Mouse (Mus musculus): ENCODE measurements at regions not wholly inside any gene's neighbourhood (a gene's known extent, or its start where the extent isn't known, plus 50 kb on each side); places are given as distances from the start of the nearest gene placed in this dataset.

DNA sequence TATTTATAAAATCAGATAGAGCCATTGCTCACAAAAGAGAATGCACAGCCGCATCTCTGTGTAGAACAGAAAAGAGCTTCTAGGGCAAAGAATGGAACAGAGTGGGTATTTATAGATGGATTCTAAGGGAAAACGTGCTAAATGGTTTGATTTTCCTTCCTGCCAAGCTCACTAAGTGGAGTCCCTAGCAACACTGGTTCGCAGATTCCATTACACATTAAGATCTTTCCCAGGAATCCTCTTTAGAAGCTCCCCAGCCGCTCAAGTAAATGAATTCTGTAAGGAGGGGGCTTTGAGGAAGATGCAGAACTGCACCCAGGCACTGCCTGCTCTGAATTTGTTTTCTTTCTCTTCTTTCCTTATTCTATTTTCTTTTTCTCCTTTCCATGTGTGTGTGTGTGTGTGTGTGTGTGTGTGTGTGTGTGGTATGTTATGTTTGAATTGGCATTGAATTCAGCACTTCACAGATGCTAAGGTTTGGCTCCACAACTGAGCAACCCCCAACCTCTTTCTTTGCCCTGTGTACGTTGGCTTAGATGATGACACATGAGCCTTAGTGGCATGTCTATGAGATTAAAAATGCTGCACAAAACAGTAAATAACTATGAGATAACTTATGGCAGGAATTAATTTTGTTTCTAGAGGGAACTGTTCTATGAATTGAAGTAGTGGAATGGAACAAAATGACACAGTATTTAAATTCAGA lies 450.5 kb downstream of the Arl4a start:
- 57% methylated on average over 5 of the region's 5 CpGs for WGBS
- Histone ChIP-seq H3K4me3 (ENCODE audit: insufficient read depth, low read depth, low read length) (no peak overlapping the region), H3K27me3 (ENCODE audit: control insufficient read depth, insufficient read depth, low read length) (no peaks in the 10 kb centered on the region), H3K9ac (ENCODE audit: low read depth, low read length) (no peak overlapping the region), H3K27ac (replicated peaks; ENCODE audit: insufficient read depth, low read depth, low read length) (no peak overlapping the region), H3K36me3 (ENCODE audit: control insufficient read depth, insufficient read depth, low read length) (no peaks in the 10 kb centered on the region), H3K79me2 (ENCODE audit: control insufficient read depth, insufficient read depth, low read length) (no peaks in the 10 kb centered on the region), H3K4me1 (ENCODE audit: control insufficient read depth, insufficient read depth, low read length) (no peaks in the 10 kb centered on the region)
- TF ChIP-seq CTCF (IDR thresholded peaks at IDR 0.05; ENCODE audit: low read depth, low read length) (no peak), POLR2A (IDR thresholded peaks at IDR 0.05; ENCODE audit: extremely low read depth, insufficient read depth, low read length) (no peak)
- no peak for DNase-seq (ENCODE audit: extremely low read depth, low read depth, low spot score)

DNA sequence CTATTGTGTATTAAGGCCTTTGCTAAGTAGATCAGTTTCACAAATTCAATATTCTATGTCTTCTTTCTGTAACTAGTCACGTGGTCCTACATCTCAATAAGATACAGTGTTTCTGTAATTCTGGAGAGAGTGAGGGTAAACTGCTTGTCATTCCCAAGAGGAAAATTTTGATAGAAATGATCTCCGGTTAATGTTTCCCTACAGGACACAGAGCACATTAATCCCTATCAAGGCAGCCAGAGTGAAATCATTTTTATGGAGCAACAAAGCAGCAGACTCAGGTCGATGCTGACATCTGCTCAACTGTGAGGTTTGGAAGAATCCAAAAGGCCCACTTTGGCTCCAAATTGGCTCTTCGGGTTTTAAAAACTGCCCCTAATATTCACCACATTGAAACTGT lies 451.7 kb downstream of the Arl4a start:
- Histone ChIP-seq H3K36me3 (ENCODE audit: control insufficient read depth, insufficient read depth, low read length) (no peaks in the 10 kb centered on the region), H3K4me3 (ENCODE audit: insufficient read depth, low read depth, low read length) (no peak overlapping the region), H3K27ac (replicated peaks; ENCODE audit: insufficient read depth, low read depth, low read length) (no peak overlapping the region), H3K27me3 (ENCODE audit: control insufficient read depth, insufficient read depth, low read length) (no peaks in the 10 kb centered on the region), H3K9ac (ENCODE audit: low read depth, low read length) (no peak overlapping the region), H3K4me1 (ENCODE audit: control insufficient read depth, insufficient read depth, low read length) (no peaks in the 10 kb centered on the region), H3K79me2 (ENCODE audit: control insufficient read depth, insufficient read depth, low read length) (no peaks in the 10 kb centered on the region)
- TF ChIP-seq POLR2A (IDR thresholded peaks at IDR 0.05; ENCODE audit: extremely low read depth, insufficient read depth, low read length) (no peak), CTCF (IDR thresholded peaks at IDR 0.05; ENCODE audit: low read depth, low read length) (no peak)
- 76% methylated on average over 4 of the region's 4 CpGs for WGBS
- DNase-seq (ENCODE audit: extremely low read depth, low read depth, low spot score), result no peak

DNA sequence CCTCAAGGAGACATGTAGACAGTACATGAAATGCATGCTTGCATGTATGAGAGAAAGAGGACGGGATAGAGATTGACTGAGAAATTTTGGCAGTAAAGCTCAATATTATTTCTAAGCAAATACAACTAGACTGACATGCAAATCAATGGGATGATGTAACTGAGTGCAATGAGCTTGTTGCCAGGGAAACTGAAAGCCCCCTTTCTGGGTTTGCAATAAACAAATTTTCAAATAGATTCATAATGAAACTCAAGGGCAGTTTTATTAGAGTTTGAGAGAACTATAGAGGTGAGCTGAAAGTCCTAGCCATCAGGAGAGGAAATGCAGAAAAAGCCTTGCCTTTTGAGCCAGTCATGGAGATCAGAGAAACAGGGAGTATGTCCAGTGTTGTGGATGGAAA lies 460.2 kb downstream of the Arl4a start:
- no peaks in the 10 kb centered on the region for H3K79me2 ChIP-seq (ENCODE audit: control insufficient read depth, insufficient read depth, low read length)
- 53% methylated on average over 1 of the region's 1 CpGs for WGBS
- no peaks in the 10 kb centered on the region for H3K36me3 ChIP-seq (ENCODE audit: control insufficient read depth, insufficient read depth, low read length)
- no peak for TF ChIP-seq CTCF (IDR thresholded peaks at IDR 0.05; ENCODE audit: low read depth, low read length)
- TF ChIP-seq POLR2A (IDR thresholded peaks at IDR 0.05; ENCODE audit: extremely low read depth, insufficient read depth, low read length), result no peak
- no peak overlapping the region for H3K4me3 ChIP-seq (ENCODE audit: insufficient read depth, low read depth, low read length)
- H3K9ac ChIP-seq (ENCODE audit: low read depth, low read length), result no peak overlapping the region
- DNase-seq (ENCODE audit: extremely low read depth, low read depth, low spot score), result no peak
- no peaks in the 10 kb centered on the region for H3K4me1 ChIP-seq (ENCODE audit: control insufficient read depth, insufficient read depth, low read length)
- no peak overlapping the region for H3K27ac ChIP-seq (replicated peaks; ENCODE audit: insufficient read depth, low read depth, low read length)
- H3K27me3 ChIP-seq (ENCODE audit: control insufficient read depth, insufficient read depth, low read length), result no peaks in the 10 kb centered on the region

DNA sequence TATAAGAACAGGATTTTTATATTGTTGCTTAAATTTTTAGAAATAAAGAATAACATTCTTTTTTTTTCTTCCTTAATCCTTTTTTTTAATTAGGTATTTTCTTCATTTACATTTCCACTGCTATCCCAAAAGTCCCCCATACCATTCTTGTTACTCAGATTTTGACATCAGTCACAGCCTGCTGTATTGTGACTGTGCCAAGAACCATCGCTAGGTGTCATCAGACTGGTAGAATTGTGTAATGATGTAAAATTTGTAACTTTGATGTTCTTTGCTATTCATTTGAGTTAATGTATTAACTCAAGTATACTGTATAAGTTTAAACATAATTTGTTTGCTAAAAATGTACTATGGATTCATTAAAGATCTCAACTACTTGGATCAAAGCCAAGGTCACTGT lies 465.0 kb downstream of the Arl4a start:
- no peak for DNase-seq (ENCODE audit: extremely low read depth, low read depth, low spot score)
- H3K36me3 ChIP-seq (ENCODE audit: control insufficient read depth, insufficient read depth, low read length), result no peaks in the 10 kb centered on the region
- TF ChIP-seq CTCF (IDR thresholded peaks at IDR 0.05; ENCODE audit: low read depth, low read length) (no peak), POLR2A (IDR thresholded peaks at IDR 0.05; ENCODE audit: extremely low read depth, insufficient read depth, low read length) (no peak)
- no peak overlapping the region for H3K4me3 ChIP-seq (ENCODE audit: insufficient read depth, low read depth, low read length)
- H3K27ac ChIP-seq (replicated peaks; ENCODE audit: insufficient read depth, low read depth, low read length), result no peak overlapping the region
- H3K27me3 ChIP-seq (ENCODE audit: control insufficient read depth, insufficient read depth, low read length), result no peaks in the 10 kb centered on the region
- no peak overlapping the region for H3K9ac ChIP-seq (ENCODE audit: low read depth, low read length)
- H3K4me1 ChIP-seq (ENCODE audit: control insufficient read depth, insufficient read depth, low read length), result no peaks in the 10 kb centered on the region
- 76% methylated on average over 1 of the region's 1 CpGs for WGBS
- H3K79me2 ChIP-seq (ENCODE audit: control insufficient read depth, insufficient read depth, low read length), result no peaks in the 10 kb centered on the region

DNA sequence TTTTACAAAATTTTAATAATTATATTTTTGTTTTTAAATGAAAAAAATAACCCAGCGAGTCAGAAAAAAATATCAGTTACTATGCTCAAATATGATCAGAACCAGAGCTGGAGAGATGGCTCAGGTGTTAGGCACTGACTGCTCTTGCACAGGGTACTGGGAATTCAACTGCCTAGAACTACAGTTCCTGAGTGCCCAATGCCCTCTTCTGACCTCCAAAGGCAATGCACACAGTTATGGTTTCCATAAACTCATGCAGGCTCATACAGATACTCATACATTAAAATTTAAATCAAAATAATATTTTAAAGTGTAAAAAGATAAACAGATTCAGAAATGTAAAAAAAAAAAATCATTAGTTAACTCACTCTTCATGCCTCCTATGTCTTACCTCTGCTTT lies 465.7 kb downstream of the Arl4a start:
- DNase-seq (ENCODE audit: extremely low read depth, low read depth, low spot score), result no peak
- H3K9ac ChIP-seq (ENCODE audit: low read depth, low read length), result no peak overlapping the region
- no peak overlapping the region for H3K27ac ChIP-seq (replicated peaks; ENCODE audit: insufficient read depth, low read depth, low read length)
- 73% methylated on average over 1 of the region's 1 CpGs for WGBS
- H3K36me3 ChIP-seq (ENCODE audit: control insufficient read depth, insufficient read depth, low read length), result no peaks in the 10 kb centered on the region
- H3K27me3 ChIP-seq (ENCODE audit: control insufficient read depth, insufficient read depth, low read length), result no peaks in the 10 kb centered on the region
- no peak overlapping the region for H3K4me3 ChIP-seq (ENCODE audit: insufficient read depth, low read depth, low read length)
- TF ChIP-seq CTCF (IDR thresholded peaks at IDR 0.05; ENCODE audit: low read depth, low read length) (no peak), POLR2A (IDR thresholded peaks at IDR 0.05; ENCODE audit: extremely low read depth, insufficient read depth, low read length) (no peak)
- no peaks in the 10 kb centered on the region for H3K79me2 ChIP-seq (ENCODE audit: control insufficient read depth, insufficient read depth, low read length)
- no peaks in the 10 kb centered on the region for H3K4me1 ChIP-seq (ENCODE audit: control insufficient read depth, insufficient read depth, low read length)

DNA sequence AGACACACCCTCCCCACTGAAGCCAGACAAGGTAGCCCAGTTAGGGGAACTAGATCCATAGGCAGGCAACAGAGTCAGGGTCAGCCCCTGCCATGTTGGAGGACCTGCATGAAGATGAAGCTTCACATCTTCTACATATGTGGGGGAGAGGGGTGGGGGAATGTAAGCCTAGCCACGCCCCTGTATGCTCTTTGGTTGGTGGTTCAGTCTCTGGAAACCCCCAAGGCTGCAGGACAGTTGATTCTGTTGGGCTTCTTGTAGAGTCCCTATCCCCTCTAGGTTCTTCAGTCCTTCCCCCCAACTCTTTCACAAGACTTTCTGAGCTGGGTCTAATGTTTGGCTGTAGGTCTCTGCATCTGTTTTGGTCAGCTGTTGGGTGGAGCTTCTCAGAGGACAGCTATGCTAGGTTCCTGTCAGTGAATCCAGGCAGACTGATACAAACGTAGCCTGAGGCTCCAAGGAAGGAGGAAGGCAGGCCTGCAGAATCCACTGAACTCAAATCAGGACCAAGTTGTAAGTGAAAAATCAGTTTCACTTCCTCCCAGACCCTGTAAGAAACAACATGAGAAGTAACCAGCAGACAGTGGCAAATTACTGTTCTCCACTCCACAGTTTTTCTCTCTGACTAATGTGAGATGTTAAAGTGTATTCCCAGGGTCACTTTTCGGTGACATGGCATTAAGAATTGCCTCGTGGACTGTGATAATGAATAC lies 476.9 kb downstream of the Arl4a start:
- 63% methylated on average over 4 of the region's 4 CpGs for WGBS
- Histone ChIP-seq H3K9ac (ENCODE audit: low read depth, low read length) (no peak overlapping the region), H3K36me3 (ENCODE audit: control insufficient read depth, insufficient read depth, low read length) (no peaks in the 10 kb centered on the region), H3K27ac (replicated peaks; ENCODE audit: insufficient read depth, low read depth, low read length) (no peak overlapping the region), H3K4me3 (ENCODE audit: insufficient read depth, low read depth, low read length) (no peak overlapping the region), H3K79me2 (ENCODE audit: control insufficient read depth, insufficient read depth, low read length) (no peaks in the 10 kb centered on the region), H3K27me3 (ENCODE audit: control insufficient read depth, insufficient read depth, low read length) (no peaks in the 10 kb centered on the region), H3K4me1 (ENCODE audit: control insufficient read depth, insufficient read depth, low read length) (no peaks in the 10 kb centered on the region)
- no peak for DNase-seq (ENCODE audit: extremely low read depth, low read depth, low spot score)
- TF ChIP-seq CTCF (IDR thresholded peaks at IDR 0.05; ENCODE audit: low read depth, low read length), result no peak
- no peak for TF ChIP-seq POLR2A (IDR thresholded peaks at IDR 0.05; ENCODE audit: extremely low read depth, insufficient read depth, low read length)
